Mouse (Mus musculus) gastrocnemius, postnatal 4 days (tissue): ENCODE data around the gene Ext2. TPM values are rescaled to one million over a fixed set of nuclear protein-coding genes. Genes with fewer than 3 reads are reported as not detected.

Experiments
- DNase-seq, 2 experiments: peaks; one replicate each; pipeline ENCODE4 v3.0.0; 2021 to 2022; ENCODE audit warnings: low spot score in 2 of 2, mixed read lengths in 2 of 2
- total RNA-seq, 2 experiments: library from RNA; stranded (reverse); gene quantifications; 2 replicates each; pipeline ENCODE4 v1.2.3; 2021

The Ext2 gene
- total RNA-seq, 2 experiments from 2014 or later: 61.4 to 65.5 TPM

DNA sequence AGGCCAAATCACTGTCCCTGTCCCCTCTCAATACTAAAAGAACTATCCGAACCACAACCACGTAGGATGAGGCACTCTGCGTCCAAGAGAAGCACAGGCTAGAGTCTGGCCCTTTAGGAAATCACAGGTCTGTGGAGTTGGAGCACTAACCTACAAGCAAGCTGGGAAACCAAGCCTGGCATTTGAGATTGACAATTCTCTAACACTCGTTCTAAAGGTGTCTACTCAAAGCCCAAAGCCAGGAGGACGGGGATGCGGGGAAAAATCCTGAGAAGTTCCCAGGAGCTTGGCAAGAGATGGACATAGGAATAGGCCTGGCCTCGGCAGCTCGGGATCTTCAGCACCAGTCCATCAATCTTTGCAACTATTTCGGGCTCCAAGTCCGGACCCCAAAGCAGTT lies 177.2 kb downstream of the Ext2 start:
- DNase-seq: no peak

- no peak for DNase-seq
Observed at GRCm38 (mm10) chr2:93644731-93645130, 177.6 kb downstream of the Ext2 start.

GRCm38 (mm10) chr2:93644234-93644633 lies 178.1 kb downstream of the Ext2 start:
- no peak for DNase-seq

GRCm38 (mm10) chr2:93643403-93643780 lies 179.0 kb downstream of the Ext2 start:
- no peak for DNase-seq

DNA sequence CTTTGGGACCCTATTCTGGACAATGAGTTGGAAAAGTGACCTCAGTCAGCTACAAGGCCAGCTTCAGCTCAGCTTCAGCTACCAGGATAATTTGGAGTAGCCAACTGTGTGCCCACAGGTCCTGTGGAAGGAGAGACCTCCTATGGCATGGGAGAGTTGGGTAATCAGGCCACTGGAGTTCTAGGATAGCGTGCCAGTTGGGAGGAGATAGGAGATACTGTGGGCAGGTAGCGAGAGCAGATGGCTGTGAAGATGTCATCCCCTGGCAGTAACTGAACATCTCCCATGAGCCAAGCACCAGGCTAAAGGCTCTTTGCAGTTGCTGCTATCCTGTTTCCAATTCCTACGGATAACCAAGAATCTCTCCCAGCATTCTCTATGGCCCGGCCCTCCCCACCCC lies 187.8 kb downstream of the Ext2 start:
- DNase-seq: no peak

GRCm38 (mm10) chr2:93624665-93625408 lies 197.5 kb downstream of the Ext2 start:
- no peak for DNase-seq

- DNase-seq: no peak
Observed at GRCm38 (mm10) chr2:93619208-93619849, 203.0 kb downstream of the Ext2 start.

DNA sequence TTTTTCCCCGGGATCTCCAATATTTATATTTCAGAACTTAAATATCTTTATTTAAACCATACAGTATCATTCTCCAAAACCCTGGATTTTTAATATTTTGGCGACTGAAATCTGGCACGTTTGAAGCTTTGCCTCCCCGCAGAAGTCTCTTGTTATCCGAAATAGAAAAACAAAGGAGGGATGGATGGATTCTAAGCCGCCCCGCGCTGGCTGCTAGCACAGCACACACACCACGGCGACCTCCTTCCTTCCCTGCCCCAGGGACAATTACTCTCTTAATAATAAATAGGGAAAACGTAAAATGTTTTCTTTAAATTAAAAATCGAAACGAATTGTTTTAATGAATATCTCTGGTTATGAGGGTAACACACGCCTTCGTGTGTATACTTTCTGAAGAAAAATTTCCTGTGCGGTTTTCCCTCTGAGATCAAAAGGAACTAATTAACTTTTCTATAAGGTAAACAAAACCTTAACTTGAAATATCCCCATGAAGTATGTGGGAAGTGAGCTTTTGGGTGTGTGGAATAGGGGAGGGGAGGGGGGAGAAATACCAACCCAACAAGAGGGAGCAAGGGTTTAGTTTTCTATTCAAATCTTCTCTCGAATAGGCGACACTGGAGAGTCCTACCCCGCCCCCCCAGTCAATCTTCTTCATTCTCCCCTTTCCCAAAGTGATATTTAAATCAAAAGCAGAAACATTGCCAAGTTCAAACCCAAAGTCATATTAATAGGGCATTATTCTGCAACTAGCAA lies 203.7 kb downstream of the Ext2 start:
- DNase-seq: no peak

DNA sequence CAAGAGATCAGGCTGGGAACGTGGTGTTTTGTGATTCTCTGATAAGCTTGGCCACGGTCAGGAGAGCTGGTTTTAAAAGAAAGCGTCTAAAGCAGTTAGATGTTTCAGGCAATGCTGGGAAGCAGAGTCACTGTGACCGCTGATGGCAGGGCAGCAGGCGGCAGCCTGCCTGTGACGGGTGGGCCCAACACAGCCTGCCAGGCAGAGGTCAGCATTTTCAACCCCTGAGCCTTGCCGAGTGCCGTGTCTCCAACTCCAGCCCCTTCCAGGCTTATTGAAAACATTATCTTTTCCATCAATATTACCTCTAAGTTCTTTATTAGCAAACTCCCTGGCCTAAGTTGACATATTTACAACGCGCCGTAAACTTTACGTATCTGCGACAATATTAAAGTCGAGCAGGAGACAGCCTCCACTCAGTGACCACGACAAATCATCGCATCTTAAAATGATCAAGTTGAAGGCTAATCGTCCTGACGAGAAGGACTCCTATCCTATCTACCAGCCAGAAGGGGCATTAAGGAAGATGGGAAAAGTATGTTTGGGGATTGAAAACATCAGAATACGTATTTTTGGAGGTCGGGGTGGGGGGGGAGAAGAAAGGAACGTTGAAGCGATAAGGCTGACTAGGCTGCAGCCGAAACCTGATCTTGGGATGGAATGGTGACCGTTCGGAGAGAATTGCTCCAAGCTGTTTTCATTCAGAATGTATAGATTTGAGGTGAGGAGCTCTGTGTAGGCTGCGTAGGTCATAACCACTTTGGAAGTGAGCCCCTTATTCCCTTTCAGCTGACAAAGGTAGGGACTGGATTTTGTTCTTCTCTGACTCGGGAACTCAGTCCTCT lies 206.3 kb downstream of the Ext2 start:
- DNase-seq: no peak

GRCm38 (mm10) chr2:93613020-93613419 lies 209.3 kb downstream of the Ext2 start:
- DNase-seq: no peak

Other genes with a start within 250 kb of the Ext2 start
- under 1 TPM; 0.73 to 0.93 TPM for gene Alx4, start 180.2 kb downstream of the Ext2 start, total RNA-seq
- gene Accs, start 27.4 kb upstream of the Ext2 start, total RNA-seq: 10 to 100 TPM; 11.2 to 12.2 TPM
- gene Accsl, start 46.6 kb upstream of the Ext2 start, total RNA-seq: not detected
- gene Gm13889, start 134.6 kb upstream of the Ext2 start, total RNA-seq: 10 to 100 TPM; 29.8 to 35.1 TPM
- not detected for gene Gm27027, start 173.8 kb upstream of the Ext2 start, total RNA-seq
- 10 to 100 TPM; 67.6 to 70.5 TPM for gene Alkbh3, start 188.2 kb upstream of the Ext2 start, total RNA-seq